Mouse (Mus musculus): ENCODE results near the gene Gm7942. TPM values are rescaled to one million over a fixed set of nuclear protein-coding genes. Genes with fewer than 3 reads are reported as not detected.

The Gm7942 gene
- not detected in 2 replicates for polyA plus RNA-seq (2015; fragmentation: Nextera tagmentation; extraction: Ambion mirVana)

DNA sequence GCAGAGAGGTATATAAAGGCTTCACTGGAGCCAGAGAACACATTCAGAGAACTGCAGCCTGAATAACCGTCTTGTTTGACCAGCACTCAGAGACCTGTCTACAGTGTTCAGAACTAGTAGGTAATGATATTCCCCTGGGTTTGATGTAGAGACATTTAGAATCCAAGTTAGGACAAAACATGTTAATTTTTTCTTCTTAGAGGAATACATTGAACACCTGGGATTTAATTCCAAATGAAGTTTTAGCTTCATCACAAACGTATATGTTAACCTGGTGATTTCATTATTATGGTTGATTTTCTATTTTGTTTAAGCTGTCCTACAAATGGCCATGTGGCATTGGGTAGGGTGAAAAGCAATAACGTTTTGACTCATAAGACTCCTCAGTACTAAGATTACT lies at the start of gene Gm7942:
Gm7942 (plus strand) TSS at position 301 of the 400 bp plus-strand sequence.

Other genes starting within 250 kb of the Gm7942 start
- gene Gm3183, start 241.5 kb upstream of the Gm7942 start, polyA plus RNA-seq (2015; fragmentation: Nextera tagmentation; extraction: Ambion mirVana) = not detected in 2 replicates
- gene Gm6367, start 118.3 kb upstream of the Gm7942 start, polyA plus RNA-seq (2015; fragmentation: Nextera tagmentation; extraction: Ambion mirVana) = not detected in 2 replicates
- not detected in 2 replicates for gene Gm16513, start 75.7 kb downstream of the Gm7942 start, polyA plus RNA-seq (2015; fragmentation: Nextera tagmentation; extraction: Ambion mirVana)
- gene Gm10424, start 165.8 kb downstream of the Gm7942 start, polyA plus RNA-seq (2015; fragmentation: Nextera tagmentation; extraction: Ambion mirVana) = not detected in 2 replicates
- gene Gm3259, start 199.0 kb downstream of the Gm7942 start, polyA plus RNA-seq (2015; fragmentation: Nextera tagmentation; extraction: Ambion mirVana) = not detected in 2 replicates